Mouse (Mus musculus): ENCODE data around the gene Fgfr2. TPM values are rescaled to one million over a fixed set of nuclear protein-coding genes. Genes with fewer than 3 reads are reported as not detected.

Gene Fgfr2
- polyA plus RNA-seq, 1 experiment from 2014 or later = 93.6 TPM

DNA sequence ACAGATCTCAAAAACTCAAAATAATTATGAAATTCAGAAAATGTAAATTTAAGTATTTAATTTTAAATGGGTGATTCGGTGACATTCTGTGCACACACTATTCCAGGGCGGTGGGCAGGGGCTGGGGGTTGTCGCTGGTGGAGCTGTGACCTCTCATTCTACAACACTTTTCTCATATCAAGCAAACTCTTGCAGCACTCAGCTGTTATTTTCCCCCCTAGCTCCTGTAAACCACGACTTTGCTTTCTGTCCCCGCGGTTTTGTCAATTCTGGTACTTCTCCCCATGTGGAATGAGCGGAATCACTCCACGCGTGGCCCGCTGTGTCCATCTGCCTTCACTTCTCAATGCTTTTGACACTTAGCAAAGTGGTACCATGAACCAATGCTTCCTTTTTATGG is 2549.4 kb downstream of the Fgfr2 start:
- no peak for ATAC-seq (replicated peaks; ENCODE audit: low FRiP score)
- H3K9me3 ChIP-seq (ENCODE audit: control insufficient read depth, low read length) = no peaks in the 10 kb centered on the region
- no peaks in the 10 kb centered on the region for H3K27me3 ChIP-seq (ENCODE audit: control insufficient read depth, insufficient read depth, low read length)
- no peak overlapping the region for H3K27ac ChIP-seq (ENCODE audit: low read depth, low read length)
- 92% methylated on average over 10 of the region's 10 CpGs for WGBS
- H3K4me2 ChIP-seq (ENCODE audit: low read depth, low read length, severe bottlenecking) = no peak overlapping the region
- H3K9ac ChIP-seq (ENCODE audit: low read length) = no peak overlapping the region
- DNase-seq (ENCODE audit: low spot score) = no peak
- no peaks in the 10 kb centered on the region for H3K36me3 ChIP-seq (ENCODE audit: control insufficient read depth, insufficient read depth, low read length)
- no peak overlapping the region for H3K4me3 ChIP-seq (ENCODE audit: low read depth, low read length)
- H3K4me1 ChIP-seq (replicated peaks; ENCODE audit: control insufficient read depth, insufficient read depth, low read length) = peaks cover 3% of the 10 kb centered on the region; the same call in 1 of the 2 replicates

DNA sequence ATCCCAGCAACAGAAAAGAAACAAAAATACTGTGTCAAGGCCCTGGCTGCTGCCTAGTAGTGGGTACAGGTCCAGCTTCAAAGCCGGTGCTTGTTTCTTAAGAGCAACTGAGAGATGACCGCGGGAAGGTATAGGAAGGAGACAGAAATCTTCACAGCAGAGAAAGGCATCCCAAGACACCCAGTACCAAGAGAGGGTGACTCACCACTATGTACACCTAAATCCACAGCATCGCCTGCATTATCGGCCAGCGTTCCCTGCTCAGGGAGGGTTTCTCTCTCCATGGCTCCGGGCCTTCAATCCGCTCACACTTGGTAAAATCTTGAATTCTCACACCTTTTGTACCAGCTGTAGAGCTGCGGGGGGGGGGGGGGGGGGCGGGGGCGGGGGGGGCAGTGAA is 2550.3 kb downstream of the Fgfr2 start, which contains the start of gene Nsmce4a:
TSS of gene Nsmce4a (minus strand) at position 298 of the 400 bp plus-strand sequence.
- no peak within 1 kb of the TSS for H3K4me2 ChIP-seq (ENCODE audit: low read depth, low read length, severe bottlenecking)
- DNase-seq (ENCODE audit: low spot score) (no peak), ATAC-seq (replicated peaks; ENCODE audit: low FRiP score) (no peak)
- H3K27ac ChIP-seq (ENCODE audit: low read depth, low read length) = no peak within 1 kb of the TSS
- no peaks in the 10 kb centered on the region for H3K36me3 ChIP-seq (ENCODE audit: control insufficient read depth, insufficient read depth, low read length)
- no peak within 1 kb of the TSS for H3K4me3 ChIP-seq (ENCODE audit: low read depth, low read length)
- H3K9ac ChIP-seq (ENCODE audit: low read length) = no peak within 1 kb of the TSS
- peaks cover 3% of the 10 kb centered on the region; the same call in 1 of the 2 replicates for H3K4me1 ChIP-seq (replicated peaks; ENCODE audit: control insufficient read depth, insufficient read depth, low read length)
- no peaks in the 10 kb centered on the region for H3K27me3 ChIP-seq (ENCODE audit: control insufficient read depth, insufficient read depth, low read length)
- no peaks in the 10 kb centered on the region for H3K9me3 ChIP-seq (ENCODE audit: control insufficient read depth, low read length)
- WGBS = 91% methylated on average over 8 of the region's 11 CpGs

DNA sequence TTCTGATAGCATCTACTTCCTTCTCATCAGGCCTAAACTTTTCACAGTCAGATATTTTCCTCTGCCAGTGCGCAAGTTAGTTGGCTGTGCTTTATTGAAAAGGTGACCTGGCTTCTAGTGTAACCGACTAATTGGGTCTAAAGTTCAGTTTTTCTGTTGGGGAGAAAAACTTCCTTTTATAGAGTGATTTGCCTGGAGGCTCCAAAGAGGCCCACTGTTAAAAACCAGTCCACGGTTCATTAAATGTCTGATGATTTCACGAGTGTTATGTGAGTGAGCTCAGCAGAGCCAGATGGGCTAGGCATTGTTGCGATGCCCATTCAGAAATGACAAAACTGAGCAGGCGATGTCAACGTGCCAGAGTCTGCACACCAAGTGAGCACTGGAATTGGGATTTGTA is 2552.7 kb downstream of the Fgfr2 start:
- WGBS = 42% methylated on average over 7 of the region's 7 CpGs

DNA sequence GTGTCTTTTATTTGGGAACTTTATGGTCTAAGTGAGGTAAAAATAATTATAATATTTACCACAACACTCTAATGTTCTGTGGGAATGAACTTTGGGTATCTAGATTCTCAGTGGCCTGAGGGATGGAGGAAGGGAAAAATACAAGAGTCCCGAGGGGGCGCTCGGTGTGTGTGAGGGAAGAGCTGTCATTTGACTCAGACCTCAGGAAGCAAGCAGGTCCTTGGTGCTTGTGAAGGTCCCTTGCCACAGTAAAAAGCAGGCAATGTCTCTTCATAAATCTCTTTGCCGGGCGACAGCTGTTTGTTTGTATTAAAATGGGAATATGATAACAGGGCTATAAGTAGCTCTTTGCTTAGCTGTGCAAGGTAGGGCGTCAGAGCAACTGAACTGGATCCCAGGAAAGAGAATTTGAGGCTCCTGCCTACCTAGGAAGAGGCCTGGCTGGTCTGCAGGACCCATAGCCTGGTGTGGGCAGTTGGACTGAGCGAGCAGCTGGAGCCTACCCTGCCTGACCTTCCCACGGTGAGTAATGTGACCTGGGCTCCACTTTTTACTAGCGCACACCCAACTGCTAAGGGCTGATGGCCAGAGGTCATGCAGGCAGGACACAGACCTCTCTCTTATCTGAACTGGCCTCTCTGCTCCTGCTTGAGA is 2554.2 kb downstream of the Fgfr2 start:
- H3K4me2 ChIP-seq (ENCODE audit: low read depth, low read length, severe bottlenecking) = no peak overlapping the region

More for the DNA sequence above, 2552.7 kb downstream of the Fgfr2 start:
- Histone ChIP-seq H3K36me3 (ENCODE audit: control insufficient read depth, insufficient read depth, low read length) (no peaks in the 10 kb centered on the region), H3K4me2 (ENCODE audit: low read depth, low read length, severe bottlenecking) (no peak overlapping the region), H3K27me3 (ENCODE audit: control insufficient read depth, insufficient read depth, low read length) (no peaks in the 10 kb centered on the region), H3K9ac (ENCODE audit: low read length) (no peak overlapping the region), H3K4me1 (replicated peaks; ENCODE audit: control insufficient read depth, insufficient read depth, low read length) (peaks cover 3% of the 10 kb centered on the region; the same call in 1 of the 2 replicates), H3K4me3 (ENCODE audit: low read depth, low read length) (no peak overlapping the region), H3K9me3 (ENCODE audit: control insufficient read depth, low read length) (no peaks in the 10 kb centered on the region), H3K27ac (ENCODE audit: low read depth, low read length) (no peak overlapping the region)
- ATAC-seq (replicated peaks; ENCODE audit: low FRiP score) (no peak), DNase-seq (ENCODE audit: low spot score) (peak; percentile 33)

DNA sequence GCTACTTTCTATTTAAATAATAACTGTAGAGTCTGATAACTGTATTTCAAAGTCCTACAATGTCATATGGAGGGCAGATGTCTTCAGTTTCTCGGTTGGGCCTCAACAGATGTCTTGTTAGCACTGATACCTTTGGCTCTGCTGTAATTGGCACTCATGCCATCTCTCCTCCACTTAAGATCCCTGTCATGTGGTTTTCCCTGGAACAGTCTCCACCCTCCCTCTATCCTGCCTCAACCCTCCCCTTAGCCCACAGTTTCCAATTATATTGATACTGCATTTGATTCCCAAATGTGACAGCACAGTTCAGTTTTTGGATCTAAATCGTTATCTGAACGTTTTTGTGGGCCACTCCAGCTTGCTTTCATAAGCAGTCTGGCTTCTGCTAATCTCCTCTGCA is 2558.6 kb downstream of the Fgfr2 start:
- no peak for ATAC-seq (replicated peaks; ENCODE audit: low FRiP score)
- 76% methylated on average over 3 of the region's 3 CpGs for WGBS
- Histone ChIP-seq H3K27ac (ENCODE audit: low read depth, low read length) (no peak overlapping the region), H3K9ac (ENCODE audit: low read length) (no peak overlapping the region), H3K9me3 (ENCODE audit: control insufficient read depth, low read length) (no peaks in the 10 kb centered on the region), H3K27me3 (ENCODE audit: control insufficient read depth, insufficient read depth, low read length) (no peaks in the 10 kb centered on the region), H3K4me2 (ENCODE audit: low read depth, low read length, severe bottlenecking) (no peak overlapping the region), H3K4me3 (ENCODE audit: low read depth, low read length) (no peak overlapping the region), H3K4me1 (replicated peaks; ENCODE audit: control insufficient read depth, insufficient read depth, low read length) (no peaks in the 10 kb centered on the region), H3K36me3 (ENCODE audit: control insufficient read depth, insufficient read depth, low read length) (no peaks in the 10 kb centered on the region)
- DNase-seq (ENCODE audit: low spot score) = no peak

More for the DNA sequence above, 2554.2 kb downstream of the Fgfr2 start:
- Histone ChIP-seq H3K9ac (ENCODE audit: low read length) (no peak overlapping the region), H3K27ac (ENCODE audit: low read depth, low read length) (no peak overlapping the region), H3K27me3 (ENCODE audit: control insufficient read depth, insufficient read depth, low read length) (no peaks in the 10 kb centered on the region), H3K9me3 (ENCODE audit: control insufficient read depth, low read length) (no peaks in the 10 kb centered on the region), H3K4me1 (replicated peaks; ENCODE audit: control insufficient read depth, insufficient read depth, low read length) (no peaks in the 10 kb centered on the region), H3K4me3 (ENCODE audit: low read depth, low read length) (no peak overlapping the region), H3K36me3 (ENCODE audit: control insufficient read depth, insufficient read depth, low read length) (no peaks in the 10 kb centered on the region)
- 82% methylated on average over 9 of the region's 9 CpGs for WGBS
- ATAC-seq (replicated peaks; ENCODE audit: low FRiP score) = no peak
- DNase-seq (ENCODE audit: low spot score) = peak; percentile 41

DNA sequence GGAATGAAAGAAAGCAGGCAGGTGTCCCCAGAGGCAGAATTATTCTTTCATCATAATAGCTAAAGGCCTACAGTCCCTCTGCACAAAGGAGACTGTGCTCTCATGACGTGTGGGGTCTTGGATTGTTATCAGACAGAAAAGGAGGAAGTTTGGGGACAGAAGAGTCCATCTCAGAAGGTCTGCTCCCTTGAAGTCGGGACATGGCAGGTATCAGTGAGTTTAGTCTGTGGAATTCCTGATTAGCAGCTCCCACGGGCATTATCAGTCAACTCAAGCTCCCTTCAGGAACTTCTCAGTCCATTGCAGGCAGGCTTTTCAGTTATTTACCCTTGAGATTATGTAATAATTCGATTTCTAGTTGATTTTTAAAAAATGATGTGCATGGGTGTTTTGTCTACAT is 2559.3 kb downstream of the Fgfr2 start:
- no peak for ATAC-seq (replicated peaks; ENCODE audit: low FRiP score)
- H3K27ac ChIP-seq (ENCODE audit: low read depth, low read length) = no peak overlapping the region

DNA sequence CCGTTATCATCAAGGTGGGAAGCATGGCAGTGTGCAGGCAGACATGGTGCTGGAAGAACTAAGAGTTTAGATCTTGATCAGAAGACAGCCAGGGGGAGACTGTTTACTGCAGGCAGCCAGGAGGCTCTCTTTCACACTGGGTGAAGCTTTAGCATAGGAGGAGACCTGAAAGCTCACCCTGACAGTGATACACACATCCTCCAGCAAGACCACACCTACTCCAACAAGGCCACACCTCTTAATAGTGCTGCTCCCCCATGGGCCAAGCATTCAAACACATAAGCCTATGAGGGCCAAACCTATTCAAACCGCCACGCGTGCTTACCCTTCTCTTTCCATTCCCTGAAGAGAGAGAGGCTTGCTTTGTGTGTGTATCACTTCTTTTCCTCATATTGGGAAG is 2559.9 kb downstream of the Fgfr2 start:
- no peaks in the 10 kb centered on the region for H3K9me3 ChIP-seq (ENCODE audit: control insufficient read depth, low read length)
- DNase-seq (ENCODE audit: low spot score) (no peak), ATAC-seq (replicated peaks; ENCODE audit: low FRiP score) (no peak)
- 82% methylated on average over 4 of the region's 4 CpGs for WGBS
- H3K4me2 ChIP-seq (ENCODE audit: low read depth, low read length, severe bottlenecking) = no peak overlapping the region
- no peak overlapping the region for H3K9ac ChIP-seq (ENCODE audit: low read length)
- no peaks in the 10 kb centered on the region for H3K4me1 ChIP-seq (replicated peaks; ENCODE audit: control insufficient read depth, insufficient read depth, low read length)
- no peaks in the 10 kb centered on the region for H3K36me3 ChIP-seq (ENCODE audit: control insufficient read depth, insufficient read depth, low read length)
- H3K27me3 ChIP-seq (ENCODE audit: control insufficient read depth, insufficient read depth, low read length) = no peaks in the 10 kb centered on the region
- H3K4me3 ChIP-seq (ENCODE audit: low read depth, low read length) = no peak overlapping the region
- H3K27ac ChIP-seq (ENCODE audit: low read depth, low read length) = no peak overlapping the region

More for the DNA sequence above, 2559.3 kb downstream of the Fgfr2 start:
- no peaks in the 10 kb centered on the region for H3K9me3 ChIP-seq (ENCODE audit: control insufficient read depth, low read length)
- WGBS = 62% methylated on average over 4 of the region's 4 CpGs
- no peak overlapping the region for H3K4me2 ChIP-seq (ENCODE audit: low read depth, low read length, severe bottlenecking)
- no peak for DNase-seq (ENCODE audit: low spot score)
- H3K9ac ChIP-seq (ENCODE audit: low read length) = no peak overlapping the region
- no peaks in the 10 kb centered on the region for H3K36me3 ChIP-seq (ENCODE audit: control insufficient read depth, insufficient read depth, low read length)
- H3K4me3 ChIP-seq (ENCODE audit: low read depth, low read length) = no peak overlapping the region
- no peaks in the 10 kb centered on the region for H3K4me1 ChIP-seq (replicated peaks; ENCODE audit: control insufficient read depth, insufficient read depth, low read length)
- H3K27me3 ChIP-seq (ENCODE audit: control insufficient read depth, insufficient read depth, low read length) = no peaks in the 10 kb centered on the region

DNA sequence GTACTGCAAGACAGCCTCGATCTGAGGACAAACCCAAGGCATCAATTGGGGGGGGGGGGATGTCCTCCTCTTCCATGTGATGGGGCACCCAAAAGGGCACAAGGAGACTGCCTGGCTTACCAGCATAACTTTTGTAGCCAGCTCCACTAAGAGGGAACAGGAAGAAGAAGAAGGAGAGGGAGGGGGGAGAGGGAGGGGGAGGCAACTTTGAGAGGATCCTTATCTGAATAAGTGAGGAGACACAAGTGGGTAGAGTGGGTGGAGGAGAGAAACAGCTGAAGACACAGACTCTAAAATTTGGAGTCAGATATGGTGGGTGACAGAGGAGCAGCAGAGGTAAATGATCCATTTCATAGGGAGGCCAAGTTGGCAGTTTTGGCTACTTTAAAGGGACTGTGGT is 2562.2 kb downstream of the Fgfr2 start:
- no peak overlapping the region for H3K27ac ChIP-seq (ENCODE audit: low read depth, low read length)
- H3K4me3 ChIP-seq (ENCODE audit: low read depth, low read length) = no peak overlapping the region
- H3K9ac ChIP-seq (ENCODE audit: low read length) = no peak overlapping the region
- 85% methylated on average over 1 of the region's 1 CpGs for WGBS
- no peak overlapping the region for H3K4me2 ChIP-seq (ENCODE audit: low read depth, low read length, severe bottlenecking)
- no peaks in the 10 kb centered on the region for H3K9me3 ChIP-seq (ENCODE audit: control insufficient read depth, low read length)
- H3K27me3 ChIP-seq (ENCODE audit: control insufficient read depth, insufficient read depth, low read length) = no peaks in the 10 kb centered on the region
- DNase-seq (ENCODE audit: low spot score) (peak; percentile 6), ATAC-seq (replicated peaks; ENCODE audit: low FRiP score) (no peak)
- no peaks in the 10 kb centered on the region for H3K36me3 ChIP-seq (ENCODE audit: control insufficient read depth, insufficient read depth, low read length)
- no peaks in the 10 kb centered on the region for H3K4me1 ChIP-seq (replicated peaks; ENCODE audit: control insufficient read depth, insufficient read depth, low read length)

DNA sequence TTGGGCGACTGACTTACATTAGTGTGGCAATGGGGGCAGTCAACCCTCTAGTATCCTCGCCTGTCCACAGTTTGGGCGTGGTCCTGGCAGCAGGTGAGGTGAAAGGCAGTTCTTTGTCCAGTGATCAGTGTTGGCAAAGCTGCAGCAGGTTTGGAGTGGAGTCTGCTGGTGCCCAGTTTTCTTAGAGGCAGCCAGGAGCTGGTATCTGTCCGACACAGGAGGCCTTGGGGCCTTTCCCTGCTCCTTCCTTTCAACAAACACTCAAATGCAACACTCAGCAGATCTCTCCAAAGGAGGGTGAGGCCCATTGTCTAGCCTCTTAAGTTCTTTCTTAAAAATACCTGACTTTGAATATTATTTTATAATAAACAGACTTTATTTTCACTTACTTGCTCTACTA is 2564.6 kb downstream of the Fgfr2 start:
- DNase-seq (ENCODE audit: low spot score) (no peak), ATAC-seq (replicated peaks; ENCODE audit: low FRiP score) (no peak)
- Histone ChIP-seq H3K9ac (ENCODE audit: low read length) (no peak overlapping the region), H3K4me3 (ENCODE audit: low read depth, low read length) (no peak overlapping the region), H3K4me2 (ENCODE audit: low read depth, low read length, severe bottlenecking) (no peak overlapping the region), H3K36me3 (ENCODE audit: control insufficient read depth, insufficient read depth, low read length) (no peaks in the 10 kb centered on the region), H3K27me3 (ENCODE audit: control insufficient read depth, insufficient read depth, low read length) (no peaks in the 10 kb centered on the region), H3K4me1 (replicated peaks; ENCODE audit: control insufficient read depth, insufficient read depth, low read length) (no peaks in the 10 kb centered on the region), H3K9me3 (ENCODE audit: control insufficient read depth, low read length) (no peaks in the 10 kb centered on the region), H3K27ac (ENCODE audit: low read depth, low read length) (no peak overlapping the region)
- 80% methylated on average over 4 of the region's 4 CpGs for WGBS
